Comparison of ENCODE assay signal across 10 mouse cellular contexts in the genomic region with DNA sequence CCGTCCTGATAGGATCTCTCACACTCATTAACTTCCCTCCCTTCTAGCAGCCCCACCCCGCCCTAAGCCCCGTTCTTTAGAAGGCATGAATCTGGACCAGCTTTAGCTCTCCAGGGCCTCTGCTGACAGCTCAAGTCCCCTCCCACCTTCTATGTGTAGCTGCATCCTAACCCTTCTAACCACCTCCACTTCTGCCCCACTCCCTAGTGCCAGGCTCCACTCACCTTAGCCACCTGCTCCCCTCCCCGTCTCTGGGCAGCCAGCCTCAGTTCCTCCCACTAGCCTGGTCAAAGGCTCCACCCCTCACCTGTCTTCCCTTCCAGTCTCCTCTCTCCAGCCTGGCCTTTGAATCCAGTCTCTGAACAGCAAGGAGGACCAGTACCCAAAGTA. TPM values are rescaled to one million over a fixed set of nuclear protein-coding genes. Genes with fewer than 3 reads are reported as not detected.
A peak's percentile ranks its signal among the peaks of the same experiment; 100 is the strongest.
DNase-seq lines count a peak whose midpoint lies in the region; ATAC-seq and TF ChIP-seq lines count a peak whose summit lies in the region.
"Had no signal": no experiment of that assay in that cellular context is flagged by ENCODE, and none has a peak within 500 bp of the region (broad histone marks: within the 10 kb centered on the region; RNA-seq: fewer than 3 reads in every experiment).

No protein-coding gene starts in this region.

- peaks cover 39% of the 10 kb centered on the region for H3K4me1 ChIP-seq in heart, adult 2 months (ENCODE audit: control insufficient read depth, insufficient read depth, low read length)
- H3K4me1 ChIP-seq in midbrain, embryonic 12.5 days: peaks cover 26% of the 10 kb centered on the region
- H3K4me1 ChIP-seq in midbrain, embryonic 11.5 days (ENCODE audit: control insufficient read depth, insufficient read depth, low read length): peaks cover 17% of the 10 kb centered on the region
- peaks cover 31% of the 10 kb centered on the region for H3K4me1 ChIP-seq in kidney, postnatal 0 days (replicated peaks; ENCODE audit: insufficient read depth, low read length)
- H3K4me1 ChIP-seq in stomach, embryonic 15.5 days: peaks cover 29% of the 10 kb centered on the region

- H3K79me2 ChIP-seq in heart, adult 2 months (replicated peaks; ENCODE audit: control insufficient read depth, insufficient read depth, low read length): peaks cover 12% of the 10 kb centered on the region; the same call in 1 of the 2 replicates

- H3K4me2 ChIP-seq in midbrain, embryonic 12.5 days (replicated peaks): no peak overlapping the region
- no peak overlapping the region for H3K4me2 ChIP-seq in midbrain, embryonic 11.5 days
- peak overlapping the region; percentile 52; the same call in 1 of the 2 replicates for H3K4me2 ChIP-seq in kidney, postnatal 0 days (ENCODE audit: low read length)
- peak overlapping the region; percentile 56 for H3K4me2 ChIP-seq in stomach, embryonic 15.5 days

- no peak for TF ChIP-seq EP300 in heart, adult 2 months (IDR thresholded peaks at IDR 0.05; ENCODE audit: insufficient read depth, low read depth, low read length)

- no peaks in the 10 kb centered on the region for H3K27me3 ChIP-seq in heart, adult 2 months (ENCODE audit: control insufficient read depth, insufficient read depth, low read length)
- H3K27me3 ChIP-seq in midbrain, embryonic 12.5 days: no peaks in the 10 kb centered on the region; the same call in 1 of the 2 replicates
- no peaks in the 10 kb centered on the region for H3K27me3 ChIP-seq in midbrain, embryonic 11.5 days (ENCODE audit: control insufficient read depth, insufficient read depth, low read length)
- no peaks in the 10 kb centered on the region for H3K27me3 ChIP-seq in kidney, postnatal 0 days (ENCODE audit: insufficient read depth, low read length)
- no peaks in the 10 kb centered on the region for H3K27me3 ChIP-seq in stomach, embryonic 15.5 days (replicated peaks)
- H3K27me3 ChIP-seq: Patski had no signal

- peak overlapping the region; percentile 43 for H3K9ac ChIP-seq in heart, adult 2 months (ENCODE audit: low read depth, low read length)
- H3K9ac ChIP-seq in midbrain, embryonic 12.5 days (replicated peaks): 0 out of 2 replicates have a peak overlapping the region, but pooled peaks have one; percentile 20
- no peak overlapping the region for H3K9ac ChIP-seq in midbrain, embryonic 11.5 days (ENCODE audit: low read length)
- 0 out of 2 replicates have a peak overlapping the region, but pooled peaks have one; percentile 5 for H3K9ac ChIP-seq in kidney, postnatal 0 days (ENCODE audit: low read depth, low read length)
- no peak overlapping the region for H3K9ac ChIP-seq in stomach, embryonic 15.5 days

- H3K27ac ChIP-seq in heart, adult 2 months: peak overlapping the region; percentile 71
- H3K27ac ChIP-seq in midbrain, embryonic 12.5 days (replicated peaks): no peak overlapping the region
- no peak overlapping the region for H3K27ac ChIP-seq in midbrain, embryonic 11.5 days (ENCODE audit: low read depth, low read length)
- H3K27ac ChIP-seq in kidney, postnatal 0 days: peak overlapping the region; percentile 76; the same call in 1 of the 2 replicates
- H3K27ac ChIP-seq in stomach, embryonic 15.5 days: peak overlapping the region; percentile 65; the same call in 1 of the 2 replicates

- peaks cover 2% of the 10 kb centered on the region for H3K36me3 ChIP-seq in heart, adult 2 months (ENCODE audit: control insufficient read depth, insufficient read depth, low read length)
- peaks cover 34% of the 10 kb centered on the region for H3K36me3 ChIP-seq in midbrain, embryonic 12.5 days
- H3K36me3 ChIP-seq in midbrain, embryonic 11.5 days (ENCODE audit: control insufficient read depth, insufficient read depth, low read length): peaks cover 18% of the 10 kb centered on the region
- H3K36me3 ChIP-seq in kidney, postnatal 0 days (ENCODE audit: insufficient read depth, low read length): 0 out of 2 replicates have a peak, but pooled peaks cover 15% of the 10 kb centered on the region
- peaks cover 19% of the 10 kb centered on the region; the same call in 1 of the 2 replicates for H3K36me3 ChIP-seq in stomach, embryonic 15.5 days

- no peak for TF ChIP-seq POLR2A in heart, adult 2 months (IDR thresholded peaks at IDR 0.05; ENCODE audit: insufficient read depth, low read depth, low read length)

- intact Hi-C loops in heart, adult 2 months (cut with DNase I): no loop called here
- intact Hi-C loops in heart, postnatal 25 days (cut with DNase I): no loop called here

- no peak for DNase-seq in heart, adult 2 months
- DNase-seq in heart, postnatal 25 days (ENCODE audit: low spot score): no peak
- DNase-seq in midbrain, embryonic 11.5 days (ENCODE audit: low spot score, missing footprints): no peak
- no peak for DNase-seq in kidney, postnatal 0 days (ENCODE audit: low spot score)
- DNase-seq in right cerebral cortex, postnatal 36 days (ENCODE audit: low spot score in 2 of 2): no peak
- DNase-seq in frontal cortex, postnatal 10 days (ENCODE audit: low spot score in 2 of 2): no peak

- 45% methylated on average over 4 of the region's 4 CpGs for WGBS in heart, adult 2 months
- 73% methylated on average over 4 of the region's 4 CpGs for WGBS in midbrain, embryonic 12.5 days
- 84% methylated on average over 4 of the region's 4 CpGs for WGBS in midbrain, embryonic 11.5 days
- WGBS in kidney, postnatal 0 days: 39% methylated on average over 4 of the region's 4 CpGs
- 53% methylated on average over 4 of the region's 4 CpGs for WGBS in stomach, embryonic 15.5 days

- ATAC-seq in midbrain, embryonic 12.5 days (ENCODE audit: low FRiP score, low read depth): no peak
- no peak for ATAC-seq in midbrain, embryonic 11.5 days (ENCODE audit: low FRiP score)
- no peak for ATAC-seq in kidney, postnatal 0 days (replicated peaks; ENCODE audit: low FRiP score, low read depth)
- no peak for ATAC-seq in stomach, embryonic 15.5 days (ENCODE audit: insufficient read depth, low FRiP score, low read depth)
- ATAC-seq: Patski had no signal

- TF ChIP-seq CTCF in heart, adult 2 months (IDR thresholded peaks at IDR 0.05): no peak
- TF ChIP-seq CTCF in kidney, postnatal 0 days (IDR thresholded peaks at IDR 0.05; ENCODE audit: low read depth): no peak

- H3K4me3 ChIP-seq in heart, adult 2 months: no peak overlapping the region
- H3K4me3 ChIP-seq in midbrain, embryonic 12.5 days: no peak overlapping the region
- H3K4me3 ChIP-seq in midbrain, embryonic 11.5 days (ENCODE audit: low read depth, low read length): no peak overlapping the region
- no peak overlapping the region for H3K4me3 ChIP-seq in kidney, postnatal 0 days (replicated peaks; ENCODE audit: low read depth, low read length)
- H3K4me3 ChIP-seq in stomach, embryonic 15.5 days (replicated peaks): 0 out of 2 replicates have a peak overlapping the region, but pooled peaks have one; percentile 4

- no peaks in the 10 kb centered on the region for H3K9me3 ChIP-seq in midbrain, embryonic 12.5 days
- no peaks in the 10 kb centered on the region for H3K9me3 ChIP-seq in midbrain, embryonic 11.5 days (ENCODE audit: control insufficient read depth, low read length)
- H3K9me3 ChIP-seq in kidney, postnatal 0 days (replicated peaks; ENCODE audit: low read length): no peaks in the 10 kb centered on the region
- H3K9me3 ChIP-seq in stomach, embryonic 15.5 days: no peaks in the 10 kb centered on the region

RNA-seq across cellular contexts. Expression of gene Ppp5c, which starts 2.2 kb away (rescaled TPM):
- 100 to 1,000 TPM in 1 of 2 experiments, 10 to 100 TPM in 1; 89.0 to 104 TPM for total RNA-seq in heart, adult 2 months (2021)
- polyA plus RNA-seq in heart, adult 2 months (2012; rRNA removed): 157 and 163 TPM in 2 replicates
- total RNA-seq in heart, postnatal 25 days (2021): 100 to 1,000 TPM in 1 of 2 experiments, 10 to 100 TPM in 1; 97.5 to 102 TPM
- 102 TPM in 2 replicates for polyA plus RNA-seq in midbrain, embryonic 12.5 days (2016; fragmentation: Nextera tagmentation; extraction: Ambion mirVana)
- polyA plus RNA-seq in midbrain, embryonic 11.5 days (2014; fragmentation: Nextera tagmentation; extraction: Ambion mirVana): 101 and 108 TPM in 2 replicates
- polyA plus RNA-seq in kidney, postnatal 0 days (2015; fragmentation: Nextera tagmentation; extraction: Ambion mirVana): 82.0 and 95.4 TPM in 2 replicates
- polyA plus RNA-seq in stomach, embryonic 15.5 days (2015; fragmentation: Nextera tagmentation; extraction: Ambion mirVana): 92.9 and 95.7 TPM in 2 replicates

RNA-seq across cellular contexts. Expression of gene Ccdc8, which starts 33.0 kb away (rescaled TPM):
- total RNA-seq in heart, adult 2 months (2021): 1 to 10 TPM; 4.0 to 4.4 TPM
- polyA plus RNA-seq in heart, adult 2 months (2012; rRNA removed): 2.7 and 4.2 TPM in 2 replicates
- total RNA-seq in heart, postnatal 25 days (2021): 1 to 10 TPM; 5.2 to 6.5 TPM
- 7.0 and 12.6 TPM in 2 replicates for polyA plus RNA-seq in midbrain, embryonic 12.5 days (2016; fragmentation: Nextera tagmentation; extraction: Ambion mirVana)
- polyA plus RNA-seq in midbrain, embryonic 11.5 days (2014; fragmentation: Nextera tagmentation; extraction: Ambion mirVana): 13.2 and 14.7 TPM in 2 replicates
- 15.7 and 16.9 TPM in 2 replicates for polyA plus RNA-seq in kidney, postnatal 0 days (2015; fragmentation: Nextera tagmentation; extraction: Ambion mirVana)
- polyA plus RNA-seq in stomach, embryonic 15.5 days (2015; fragmentation: Nextera tagmentation; extraction: Ambion mirVana): 29.4 and 33.3 TPM in 2 replicates

RNA-seq across cellular contexts. Expression of gene Hif3a, which starts 36.7 kb away (rescaled TPM):
- total RNA-seq in heart, adult 2 months (2021): 1 to 10 TPM; 1.9 to 3.0 TPM
- polyA plus RNA-seq in heart, adult 2 months (2012; rRNA removed): 1.6 and 2.5 TPM in 2 replicates
- total RNA-seq in heart, postnatal 25 days (2021): 1 to 10 TPM; 1.8 to 1.9 TPM
- 4.9 and 5.1 TPM in 2 replicates for polyA plus RNA-seq in midbrain, embryonic 12.5 days (2016; fragmentation: Nextera tagmentation; extraction: Ambion mirVana)
- polyA plus RNA-seq in midbrain, embryonic 11.5 days (2014; fragmentation: Nextera tagmentation; extraction: Ambion mirVana): 3.9 and 5.2 TPM in 2 replicates
- 5.1 and 6.1 TPM in 2 replicates for polyA plus RNA-seq in kidney, postnatal 0 days (2015; fragmentation: Nextera tagmentation; extraction: Ambion mirVana)
- polyA plus RNA-seq in stomach, embryonic 15.5 days (2015; fragmentation: Nextera tagmentation; extraction: Ambion mirVana): 47.3 and 54.9 TPM in 2 replicates

RNA-seq across cellular contexts. Expression of gene Gm42372, which starts 42.6 kb away (rescaled TPM):
- not detected for total RNA-seq in heart, adult 2 months (2021)
- polyA plus RNA-seq in heart, adult 2 months (2012; rRNA removed): 0.03 TPM in 1 of 2 replicates, not detected in the other
- not detected for total RNA-seq in heart, postnatal 25 days (2021)
- polyA plus RNA-seq in midbrain, embryonic 12.5 days (2016; fragmentation: Nextera tagmentation; extraction: Ambion mirVana): 1.7 and 1.8 TPM in 2 replicates
- polyA plus RNA-seq in midbrain, embryonic 11.5 days (2014; fragmentation: Nextera tagmentation; extraction: Ambion mirVana): 1.6 and 2.5 TPM in 2 replicates
- 0.09 and 0.13 TPM in 2 replicates for polyA plus RNA-seq in kidney, postnatal 0 days (2015; fragmentation: Nextera tagmentation; extraction: Ambion mirVana)
- 0.31 and 0.34 TPM in 2 replicates for polyA plus RNA-seq in stomach, embryonic 15.5 days (2015; fragmentation: Nextera tagmentation; extraction: Ambion mirVana)
- polyA plus RNA-seq: myocyte had no signal

RNA-seq across cellular contexts. Expression of gene Psg16, which starts 48.3 kb away (rescaled TPM):
- total RNA-seq in heart, adult 2 months (2021): under 1 TPM; 0.10 to 0.16 TPM
- polyA plus RNA-seq in heart, adult 2 months (2012; rRNA removed): 0.06 TPM in 1 of 2 replicates, not detected in the other
- under 1 TPM; 0.14 to 0.16 TPM for total RNA-seq in heart, postnatal 25 days (2021)
- polyA plus RNA-seq in midbrain, embryonic 12.5 days (2016; fragmentation: Nextera tagmentation; extraction: Ambion mirVana): 0.21 and 0.23 TPM in 2 replicates
- 0.10 and 0.22 TPM in 2 replicates for polyA plus RNA-seq in midbrain, embryonic 11.5 days (2014; fragmentation: Nextera tagmentation; extraction: Ambion mirVana)
- polyA plus RNA-seq in kidney, postnatal 0 days (2015; fragmentation: Nextera tagmentation; extraction: Ambion mirVana): 0.07 TPM in 1 of 2 replicates, not detected in the other
- polyA plus RNA-seq in stomach, embryonic 15.5 days (2015; fragmentation: Nextera tagmentation; extraction: Ambion mirVana): 0.30 and 0.63 TPM in 2 replicates
- polyA plus RNA-seq: myocyte had no signal

Comparison
In these comparisons a context has a peak if more than half of its experiments do, and no peak if none do; other contexts are left out.
1. H3K9ac ChIP-seq: peak in heart, adult 2 months (single experiment), midbrain, embryonic 12.5 days (single experiment) and kidney, postnatal 0 days (single experiment); none in midbrain, embryonic 11.5 days (single experiment) and stomach, embryonic 15.5 days (single experiment).
2. H3K27ac ChIP-seq: peak in heart, adult 2 months (single experiment), kidney, postnatal 0 days (single experiment) and stomach, embryonic 15.5 days (single experiment); none in midbrain, embryonic 12.5 days (single experiment) and midbrain, embryonic 11.5 days (single experiment).
3. H3K4me2 ChIP-seq: peak in kidney, postnatal 0 days (single experiment) and stomach, embryonic 15.5 days (single experiment); none in midbrain, embryonic 12.5 days (single experiment) and midbrain, embryonic 11.5 days (single experiment).